Mouse (Mus musculus): Measurements from ENCODE around the gene Ly9.

Ly9 gene

GRCm38 (mm10) chr1:171607176-171607575 lies at the start of gene Ly9:
Gene Ly9 (minus strand): TSS chr1:171607410.
- DNase-seq: peak; percentile 32 to 33

GRCm38 (mm10) chr1:171652734-171653133 lies 45.5 kb upstream of the Ly9 start, which contains the start of gene Slamf7:
Gene Slamf7 (minus strand): TSS chr1:171653035.
- DNase-seq: no peak

GRCm38 (mm10) chr1:171648840-171649239 lies 41.6 kb upstream of the Ly9 start:
- DNase-seq: no peak

- no peak for DNase-seq
Measured at GRCm38 (mm10) chr1:171647716-171648115, 40.5 kb upstream of the Ly9 start.

GRCm38 (mm10) chr1:171646429-171646940 lies 39.3 kb upstream of the Ly9 start:
- DNase-seq: no peak

- no peak for DNase-seq
Measured at GRCm38 (mm10) chr1:171643612-171644011, 36.4 kb upstream of the Ly9 start.

GRCm38 (mm10) chr1:171640796-171641195 lies 33.6 kb upstream of the Ly9 start:
- no peak for DNase-seq

GRCm38 (mm10) chr1:171638686-171639085 lies 31.5 kb upstream of the Ly9 start:
- no peak for DNase-seq

GRCm38 (mm10) chr1:171637101-171637500 lies 29.9 kb upstream of the Ly9 start:
- no peak for DNase-seq

- no peak for DNase-seq
Measured at GRCm38 (mm10) chr1:171635696-171636095, 28.5 kb upstream of the Ly9 start.

GRCm38 (mm10) chr1:171631447-171631846 lies 24.2 kb upstream of the Ly9 start:
- no peak for DNase-seq

- no peak for DNase-seq
Measured at GRCm38 (mm10) chr1:171630912-171631311, 23.7 kb upstream of the Ly9 start.

GRCm38 (mm10) chr1:171630041-171630440 lies 22.8 kb upstream of the Ly9 start:
- no peak for DNase-seq

GRCm38 (mm10) chr1:171629168-171629567 lies 22.0 kb upstream of the Ly9 start:
- DNase-seq: no peak

GRCm38 (mm10) chr1:171627801-171628200 lies 20.6 kb upstream of the Ly9 start:
- DNase-seq: no peak

- DNase-seq: no peak
Measured at GRCm38 (mm10) chr1:171620091-171620490, 12.9 kb upstream of the Ly9 start.

- DNase-seq: no peak
Measured at GRCm38 (mm10) chr1:171619645-171620044, 12.4 kb upstream of the Ly9 start.

- DNase-seq: peak; percentile 56 to 58
Measured at GRCm38 (mm10) chr1:171619001-171619400, 11.8 kb upstream of the Ly9 start.

GRCm38 (mm10) chr1:171616881-171617515 lies 9.8 kb upstream of the Ly9 start:
- DNase-seq: peak; percentile 37 to 53

GRCm38 (mm10) chr1:171613962-171614361 lies 6.8 kb upstream of the Ly9 start:
- no peak for DNase-seq

- DNase-seq: peak in 1 of 2 experiments; percentile 20
Measured at GRCm38 (mm10) chr1:171610781-171611180, 3.6 kb upstream of the Ly9 start.

GRCm38 (mm10) chr1:171610026-171610425 lies 2.8 kb upstream of the Ly9 start:
- peak in 1 of 2 experiments; percentile 36 for DNase-seq

GRCm38 (mm10) chr1:171606656-171607055 lies 554 bp downstream of the Ly9 start:
- no peak for DNase-seq

- no peak for DNase-seq
Measured at GRCm38 (mm10) chr1:171604686-171605085, 2.5 kb downstream of the Ly9 start.

GRCm38 (mm10) chr1:171584584-171584983 lies 22.6 kb downstream of the Ly9 start:
- no peak for DNase-seq

Measured in lung, postnatal 4 days (tissue).